Mouse (Mus musculus): ENCODE results near the gene Abcb4. TPM values are rescaled to one million over a fixed set of nuclear protein-coding genes. Genes with fewer than 3 reads are reported as not detected.
"Not testable (repeated sequence)": the region's sequence is repeated elsewhere in the genome, so short reads cannot be mapped to it uniquely, and the experiment has no call there.

Gene Abcb4
- 28.7 and 32.8 TPM in 2 replicates for polyA plus RNA-seq (2015; fragmentation: Nextera tagmentation; extraction: Ambion mirVana)

- WGBS (ENCODE audit: insufficient replicate concordance), result under 1% methylated on average over 62 of the region's 65 CpGs
- peak; percentile 89 for ATAC-seq (ENCODE audit: insufficient read depth)
- peak within 1 kb of the TSS; percentile 90 for H3K9ac ChIP-seq
- peak within 1 kb of the TSS; percentile 84 for H3K4me2 ChIP-seq
- H3K4me3 ChIP-seq (replicated peaks), result peak within 1 kb of the TSS; percentile 80
- H3K27ac ChIP-seq (replicated peaks), result peak within 1 kb of the TSS; percentile 93
- H3K36me3 ChIP-seq (replicated peaks), result peaks cover 13% of the 10 kb centered on the region
- H3K27me3 ChIP-seq, result no peaks in the 10 kb centered on the region
- H3K4me1 ChIP-seq (replicated peaks), result peaks cover 42% of the 10 kb centered on the region
- no peaks in the 10 kb centered on the region for H3K9me3 ChIP-seq (replicated peaks)
Measured at GRCm38 (mm10) chr5:8893300-8894103, at the start of gene Abcb4. Abcb4 (plus strand) TSS chr5:8893717.

GRCm38 (mm10) chr5:8848607-8849575 lies 44.6 kb upstream of the Abcb4 start:
- not testable (repeated sequence) for H3K9ac ChIP-seq; H3K27me3 ChIP-seq; H3K4me2 ChIP-seq; H3K4me3 ChIP-seq (replicated peaks); ATAC-seq (ENCODE audit: insufficient read depth); H3K4me1 ChIP-seq (replicated peaks); H3K9me3 ChIP-seq (replicated peaks); H3K27ac ChIP-seq (replicated peaks); H3K36me3 ChIP-seq (replicated peaks)
- WGBS (ENCODE audit: insufficient replicate concordance), result 77% methylated on average over 8 of the region's 9 CpGs

GRCm38 (mm10) chr5:8850851-8851250 lies 42.7 kb upstream of the Abcb4 start:
- H3K27ac ChIP-seq (replicated peaks), result no peak overlapping the region
- no peaks in the 10 kb centered on the region for H3K27me3 ChIP-seq
- H3K9ac ChIP-seq, result no peak overlapping the region
- WGBS (ENCODE audit: insufficient replicate concordance), result 45% methylated on average over 4 of the region's 4 CpGs
- no peak for ATAC-seq (ENCODE audit: insufficient read depth)
- no peaks in the 10 kb centered on the region for H3K9me3 ChIP-seq (replicated peaks)
- no peaks in the 10 kb centered on the region for H3K36me3 ChIP-seq (replicated peaks)
- H3K4me3 ChIP-seq (replicated peaks), result no peak overlapping the region
- no peak overlapping the region for H3K4me2 ChIP-seq
- H3K4me1 ChIP-seq (replicated peaks), result no peaks in the 10 kb centered on the region

GRCm38 (mm10) chr5:8857201-8857600 lies 36.3 kb upstream of the Abcb4 start:
- Histone ChIP-seq H3K9me3 (replicated peaks) (no peaks in the 10 kb centered on the region), H3K4me3 (replicated peaks) (no peak overlapping the region), H3K4me2 (no peak overlapping the region), H3K27ac (replicated peaks) (no peak overlapping the region), H3K9ac (no peak overlapping the region), H3K27me3 (no peaks in the 10 kb centered on the region), H3K36me3 (replicated peaks) (no peaks in the 10 kb centered on the region), H3K4me1 (replicated peaks) (no peaks in the 10 kb centered on the region)
- ATAC-seq (ENCODE audit: insufficient read depth), result no peak
- WGBS (ENCODE audit: insufficient replicate concordance), result 53% methylated on average over 6 of the region's 6 CpGs

GRCm38 (mm10) chr5:8861811-8862210 lies 31.7 kb upstream of the Abcb4 start:
- no peak for ATAC-seq (ENCODE audit: insufficient read depth)
- Histone ChIP-seq H3K9me3 (replicated peaks) (no peaks in the 10 kb centered on the region), H3K27me3 (no peaks in the 10 kb centered on the region), H3K4me2 (no peak overlapping the region), H3K4me3 (replicated peaks) (no peak overlapping the region), H3K9ac (no peak overlapping the region), H3K36me3 (replicated peaks) (no peaks in the 10 kb centered on the region), H3K4me1 (replicated peaks) (no peaks in the 10 kb centered on the region), H3K27ac (replicated peaks) (no peak overlapping the region)
- WGBS (ENCODE audit: insufficient replicate concordance), result 38% methylated on average over 1 of the region's 1 CpGs

GRCm38 (mm10) chr5:8863580-8864337 lies 29.8 kb upstream of the Abcb4 start:
- H3K4me2 ChIP-seq, result no peak overlapping the region
- ATAC-seq (ENCODE audit: insufficient read depth), result no peak
- H3K27me3 ChIP-seq, result no peaks in the 10 kb centered on the region
- H3K9me3 ChIP-seq (replicated peaks), result no peaks in the 10 kb centered on the region
- H3K4me1 ChIP-seq (replicated peaks), result no peaks in the 10 kb centered on the region
- H3K4me3 ChIP-seq (replicated peaks), result no peak overlapping the region
- WGBS (ENCODE audit: insufficient replicate concordance), result 54% methylated on average over 14 of the region's 14 CpGs
- no peak overlapping the region for H3K9ac ChIP-seq
- no peak overlapping the region for H3K27ac ChIP-seq (replicated peaks)
- H3K36me3 ChIP-seq (replicated peaks), result no peaks in the 10 kb centered on the region

- H3K4me1 ChIP-seq (replicated peaks); H3K4me3 ChIP-seq (replicated peaks); ATAC-seq (ENCODE audit: insufficient read depth); H3K9me3 ChIP-seq (replicated peaks); H3K27ac ChIP-seq (replicated peaks); H3K4me2 ChIP-seq; H3K9ac ChIP-seq; H3K27me3 ChIP-seq; H3K36me3 ChIP-seq (replicated peaks): not testable (repeated sequence)
- 84% methylated on average over 11 of the region's 11 CpGs for WGBS (ENCODE audit: insufficient replicate concordance)
Measured at GRCm38 (mm10) chr5:8865630-8866029, 27.9 kb upstream of the Abcb4 start.

GRCm38 (mm10) chr5:8866366-8866765 lies 27.2 kb upstream of the Abcb4 start:
- Histone ChIP-seq H3K4me3 (replicated peaks) (no peak overlapping the region), H3K27ac (replicated peaks) (no peak overlapping the region), H3K4me2 (no peak overlapping the region), H3K27me3 (no peaks in the 10 kb centered on the region), H3K4me1 (replicated peaks) (no peaks in the 10 kb centered on the region), H3K9me3 (replicated peaks) (no peaks in the 10 kb centered on the region), H3K9ac (no peak overlapping the region), H3K36me3 (replicated peaks) (no peaks in the 10 kb centered on the region)
- ATAC-seq (ENCODE audit: insufficient read depth), result no peak
- 76% methylated on average over 5 of the region's 5 CpGs for WGBS (ENCODE audit: insufficient replicate concordance)

- Histone ChIP-seq H3K36me3 (replicated peaks) (no peaks in the 10 kb centered on the region), H3K9me3 (replicated peaks) (no peaks in the 10 kb centered on the region), H3K27ac (replicated peaks) (no peak overlapping the region), H3K27me3 (no peaks in the 10 kb centered on the region), H3K9ac (no peak overlapping the region), H3K4me3 (replicated peaks) (no peak overlapping the region), H3K4me1 (replicated peaks) (0 out of 2 replicates have a peak, but pooled peaks cover 4% of the 10 kb centered on the region), H3K4me2 (no peak overlapping the region)
- 3% methylated on average over 1 of the region's 1 CpGs for WGBS (ENCODE audit: insufficient replicate concordance)
- no peak for ATAC-seq (ENCODE audit: insufficient read depth)
Measured at GRCm38 (mm10) chr5:8868019-8868418, 25.5 kb upstream of the Abcb4 start.

GRCm38 (mm10) chr5:8872979-8873915 lies 20.3 kb upstream of the Abcb4 start:
- Histone ChIP-seq H3K27ac (replicated peaks) (peak overlapping the region; percentile 53), H3K9me3 (replicated peaks) (no peaks in the 10 kb centered on the region), H3K36me3 (replicated peaks) (no peaks in the 10 kb centered on the region), H3K9ac (no peak overlapping the region), H3K27me3 (no peaks in the 10 kb centered on the region), H3K4me2 (no peak overlapping the region), H3K4me3 (replicated peaks) (no peak overlapping the region), H3K4me1 (replicated peaks) (0 out of 2 replicates have a peak, but pooled peaks cover 4% of the 10 kb centered on the region)
- peak; percentile 62 for ATAC-seq (ENCODE audit: insufficient read depth)
- 58% methylated on average over 6 of the region's 6 CpGs for WGBS (ENCODE audit: insufficient replicate concordance)

All from liver, embryonic 15.5 days (tissue).